Mouse (Mus musculus): ENCODE measurements at regions not wholly inside any gene's neighbourhood (a gene's known extent, or its start where the extent isn't known, plus 50 kb on each side); places are given as distances from the start of the nearest gene placed in this dataset.

DNA sequence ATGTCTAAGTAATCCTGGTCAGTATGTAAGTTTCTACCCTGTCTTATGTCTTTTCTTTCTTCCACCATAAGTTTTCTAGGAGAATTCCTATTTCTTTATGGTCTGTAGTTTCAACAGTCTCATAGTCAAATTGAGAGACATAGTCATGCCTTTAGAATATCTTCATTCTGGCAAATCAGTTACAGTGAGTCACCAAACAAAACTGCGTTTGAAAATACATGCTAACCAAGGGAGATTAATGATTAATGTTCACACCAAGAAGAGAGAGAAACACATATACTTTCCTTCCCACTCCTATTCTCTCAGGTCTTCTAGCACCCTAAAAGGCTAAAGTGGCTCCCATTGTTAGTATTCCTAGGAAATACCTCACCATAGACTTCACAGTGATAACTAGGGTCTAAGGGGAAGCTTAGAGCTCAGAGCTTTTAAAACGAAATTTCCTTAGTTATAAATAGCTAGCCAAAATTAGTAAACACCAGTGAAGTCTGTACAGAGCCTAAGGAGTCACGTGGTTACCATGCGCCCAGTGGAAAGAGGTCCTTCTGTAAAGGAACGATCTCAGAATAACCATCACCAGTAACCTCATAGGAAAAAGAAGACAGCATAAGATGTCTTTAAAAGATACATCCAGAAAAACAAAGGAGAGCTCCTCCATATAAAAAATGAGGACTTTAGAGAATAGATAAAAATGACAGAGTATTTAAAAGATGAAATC is 281.8 kb upstream of the Htr2a start:
- no peak for DNase-seq (ENCODE audit: low spot score in 2 of 2)

DNA sequence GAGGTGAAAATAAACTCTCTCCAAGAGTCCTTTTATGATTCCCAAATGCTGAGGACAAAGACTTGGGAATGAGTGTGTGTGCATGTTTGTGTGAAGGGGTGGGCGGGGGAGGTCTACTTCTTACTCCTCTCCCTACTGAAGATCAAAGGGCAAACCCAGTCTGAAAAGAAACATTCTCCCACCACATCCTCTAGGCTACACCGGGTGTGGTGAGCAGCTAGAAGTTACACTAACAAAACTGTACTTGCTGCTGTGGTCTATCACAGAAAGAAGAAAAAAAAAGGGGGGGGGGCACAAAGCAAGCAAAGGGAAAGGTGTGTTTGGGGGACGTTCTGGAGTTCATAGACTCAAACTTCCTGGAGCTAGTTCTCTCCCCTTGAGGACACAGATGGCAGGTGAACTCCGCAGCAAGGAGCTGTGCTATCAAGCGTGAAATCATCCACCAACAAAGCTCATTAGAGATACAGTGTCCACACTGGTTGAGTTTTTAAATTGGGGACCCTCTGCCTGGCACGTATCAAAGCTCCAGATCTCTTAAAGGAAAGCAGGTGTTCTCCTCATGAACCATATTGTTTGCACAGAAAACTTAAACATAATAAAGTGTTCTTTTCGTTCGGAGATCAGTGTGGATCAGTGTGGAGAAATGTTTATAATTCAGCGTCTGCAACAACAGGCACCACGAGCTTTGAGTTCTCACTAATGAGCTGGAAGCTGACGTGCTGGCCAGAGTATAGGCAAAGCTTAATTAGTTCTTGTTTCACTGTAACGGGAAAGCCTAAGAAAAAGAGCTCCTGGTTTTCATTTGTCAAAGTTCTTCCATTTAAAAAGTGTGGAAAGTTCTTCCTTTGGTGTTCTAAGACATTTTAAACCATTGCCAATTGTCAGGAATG is 280.7 kb upstream of the Htr2a start:
- DNase-seq (ENCODE audit: low spot score in 2 of 2) = no peak

GRCm38 (mm10) chr14:74384481-74384880 is 256.2 kb upstream of the Htr2a start:
- no peak for DNase-seq (ENCODE audit: low spot score in 2 of 2)

DNA sequence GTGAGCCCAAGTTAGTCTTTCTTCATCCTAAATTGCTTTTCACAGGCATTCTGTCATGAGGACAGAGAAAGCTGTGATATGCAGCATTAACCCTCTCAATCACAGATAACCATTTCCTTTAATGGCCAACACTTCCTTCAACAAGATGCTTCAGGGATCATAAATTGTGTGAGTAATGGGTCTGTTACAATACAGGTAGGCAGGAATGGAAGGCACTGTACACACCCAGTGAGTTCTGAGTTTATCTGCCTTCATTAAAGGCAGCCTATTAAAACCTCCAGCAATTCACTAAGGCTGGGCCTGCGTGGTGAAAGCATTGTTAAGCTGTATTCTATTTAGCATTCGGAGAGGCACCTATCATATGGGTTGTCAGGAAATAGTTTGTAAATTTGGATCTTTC is 248.2 kb upstream of the Htr2a start:
- DNase-seq (ENCODE audit: low spot score in 2 of 2) = no peak

GRCm38 (mm10) chr14:74397202-74397601 is 243.4 kb upstream of the Htr2a start:
- no peak for DNase-seq (ENCODE audit: low spot score in 2 of 2)

DNA sequence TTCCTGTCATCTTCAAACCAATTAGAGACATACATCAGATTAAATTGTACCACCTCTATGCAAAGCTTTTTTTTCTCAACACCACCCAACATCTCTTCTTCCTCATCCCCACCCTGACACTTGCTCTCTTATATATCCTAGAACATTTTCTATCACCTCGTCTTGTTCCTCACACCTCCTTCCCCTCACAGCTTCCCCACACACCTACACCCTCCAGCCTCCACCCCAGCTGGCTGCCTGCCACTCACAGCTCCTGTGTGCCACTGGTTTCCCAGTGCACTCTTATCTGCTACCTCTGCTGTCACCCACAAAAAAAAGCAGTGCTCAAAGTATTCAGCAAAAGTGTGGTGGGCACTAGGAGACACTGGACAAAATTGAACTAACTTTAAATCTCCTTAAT is 231.2 kb upstream of the Htr2a start:
- no peak for DNase-seq (ENCODE audit: low spot score in 2 of 2)

GRCm38 (mm10) chr14:74428226-74428625 is 212.4 kb upstream of the Htr2a start:
- no peak for DNase-seq (ENCODE audit: low spot score in 2 of 2)

DNA sequence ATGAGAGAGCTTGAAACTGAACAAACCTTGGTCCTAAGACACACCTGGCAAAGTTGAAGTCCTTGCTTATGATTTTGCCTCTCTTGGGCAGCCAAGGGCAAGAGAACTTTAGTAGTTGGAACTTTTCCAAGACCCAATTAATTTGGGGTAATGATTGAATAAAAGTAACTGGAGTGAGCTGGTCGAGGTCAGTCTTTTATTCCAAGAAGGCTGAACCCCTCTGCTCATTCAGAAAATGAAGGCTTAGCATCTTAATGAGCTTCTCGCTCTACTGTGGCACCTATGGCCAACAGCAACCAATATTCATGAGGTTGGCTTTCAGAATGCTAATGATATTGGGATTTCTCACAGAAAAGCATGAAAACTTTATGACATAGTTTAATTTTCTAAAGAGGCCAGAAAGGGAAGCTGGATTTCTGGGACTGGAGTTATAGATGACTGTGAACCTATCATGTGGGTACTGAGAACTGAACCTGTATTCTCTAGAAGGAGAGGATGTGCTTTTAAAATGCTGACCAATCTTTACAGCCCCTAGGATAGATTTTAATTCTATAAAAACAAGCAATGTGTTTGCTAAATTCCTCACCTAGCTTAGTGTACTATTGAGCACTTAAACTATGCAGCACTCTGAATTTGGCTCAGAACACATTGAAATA is 176.5 kb upstream of the Htr2a start:
- no peak for DNase-seq (ENCODE audit: low spot score in 2 of 2)

GRCm38 (mm10) chr14:74495504-74495903 is 145.1 kb upstream of the Htr2a start:
- DNase-seq (ENCODE audit: low spot score in 2 of 2) = no peak

- no peak for DNase-seq (ENCODE audit: low spot score in 2 of 2)
Observed at GRCm38 (mm10) chr14:74511521-74511920, 129.1 kb upstream of the Htr2a start.

- no peak for DNase-seq (ENCODE audit: low spot score in 2 of 2)
Observed at GRCm38 (mm10) chr14:74516451-74516850, 124.2 kb upstream of the Htr2a start.

DNA sequence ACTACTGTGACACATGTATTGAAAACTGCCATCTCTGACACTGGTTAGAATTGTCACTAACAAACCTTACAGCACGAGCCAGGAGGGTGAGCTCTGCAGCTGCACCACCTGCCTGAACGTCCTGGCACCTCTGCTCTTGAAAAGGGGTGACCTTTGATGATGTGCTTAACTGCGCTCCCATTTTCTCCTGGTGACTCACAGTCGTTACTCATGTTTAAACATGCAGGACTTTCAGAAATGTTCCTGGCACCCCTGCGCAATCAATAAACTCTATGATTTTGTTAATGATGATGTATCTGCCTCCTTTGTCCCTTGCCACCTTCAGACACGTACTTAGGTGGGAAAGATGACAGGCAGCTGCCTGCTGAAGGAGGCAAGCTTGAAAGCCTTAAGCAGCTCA is 121.1 kb upstream of the Htr2a start:
- no peak for DNase-seq (ENCODE audit: low spot score in 2 of 2)

GRCm38 (mm10) chr14:74521669-74522068 is 119.0 kb upstream of the Htr2a start:
- no peak for DNase-seq (ENCODE audit: low spot score in 2 of 2)

DNA sequence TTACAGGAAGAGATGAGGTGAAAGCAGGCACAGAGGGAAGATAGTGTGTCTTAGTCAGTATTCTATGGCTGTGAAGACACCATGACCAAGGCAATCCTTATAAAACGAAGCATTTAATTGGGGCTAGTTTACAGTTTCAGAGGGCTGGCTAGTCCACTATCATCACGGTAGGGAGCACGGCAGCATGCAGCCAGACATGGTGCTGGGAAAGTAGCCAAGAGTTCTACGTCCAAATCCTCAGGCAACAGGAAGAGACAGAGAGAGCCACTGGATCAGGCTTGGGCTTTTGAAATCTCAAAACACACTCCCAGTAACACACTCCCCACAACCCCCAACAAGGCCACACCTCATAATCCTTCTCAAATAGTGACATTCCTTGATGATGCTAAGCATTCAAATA is 113.4 kb upstream of the Htr2a start:
- no peak for DNase-seq (ENCODE audit: low spot score in 2 of 2)

GRCm38 (mm10) chr14:74529368-74529951 is 111.2 kb upstream of the Htr2a start:
- DNase-seq (ENCODE audit: low spot score in 2 of 2) = peak; percentile 49 to 55

DNA sequence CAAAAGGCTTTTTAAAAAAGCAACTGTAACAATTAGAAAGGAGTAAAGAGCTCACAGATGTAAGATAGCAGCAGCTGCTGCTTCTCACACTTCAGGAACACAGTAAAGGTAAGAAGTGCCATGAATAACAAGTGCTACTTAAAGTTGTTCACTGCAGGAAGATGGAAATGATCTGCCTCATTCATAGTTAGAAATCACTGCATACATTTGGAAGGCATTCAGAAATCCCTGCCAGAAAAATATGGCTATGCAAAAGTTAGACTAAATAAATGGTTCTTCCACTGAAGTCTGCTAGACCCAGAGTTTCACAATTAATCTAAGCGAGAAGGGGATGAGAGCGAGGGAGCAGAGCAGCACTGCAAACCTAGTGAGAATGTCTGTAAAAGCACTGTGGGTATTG is 102.5 kb upstream of the Htr2a start:
- DNase-seq (ENCODE audit: low spot score in 2 of 2) = no peak

GRCm38 (mm10) chr14:74544028-74544427 is 96.6 kb upstream of the Htr2a start:
- DNase-seq (ENCODE audit: low spot score in 2 of 2) = no peak

DNA sequence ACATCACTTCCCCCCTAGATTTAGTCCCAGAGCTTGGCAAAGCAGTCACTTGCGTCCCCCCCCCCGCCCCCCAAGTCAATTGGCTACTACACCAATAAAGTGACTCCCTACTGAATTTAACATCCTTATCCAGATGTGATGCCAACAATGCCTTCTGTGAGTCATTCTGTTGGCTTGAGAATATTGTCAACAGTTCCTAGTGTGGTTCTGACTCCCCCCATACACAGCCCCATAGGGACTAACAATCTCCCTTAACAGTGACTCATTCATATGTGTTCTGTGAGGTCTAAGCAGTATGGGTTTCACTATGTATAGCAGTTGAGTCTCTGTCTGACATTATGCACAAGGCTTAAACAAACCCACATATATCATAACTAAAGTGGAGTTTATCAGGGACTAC is 89.5 kb upstream of the Htr2a start:
- DNase-seq (ENCODE audit: low spot score in 2 of 2) = no peak

DNA sequence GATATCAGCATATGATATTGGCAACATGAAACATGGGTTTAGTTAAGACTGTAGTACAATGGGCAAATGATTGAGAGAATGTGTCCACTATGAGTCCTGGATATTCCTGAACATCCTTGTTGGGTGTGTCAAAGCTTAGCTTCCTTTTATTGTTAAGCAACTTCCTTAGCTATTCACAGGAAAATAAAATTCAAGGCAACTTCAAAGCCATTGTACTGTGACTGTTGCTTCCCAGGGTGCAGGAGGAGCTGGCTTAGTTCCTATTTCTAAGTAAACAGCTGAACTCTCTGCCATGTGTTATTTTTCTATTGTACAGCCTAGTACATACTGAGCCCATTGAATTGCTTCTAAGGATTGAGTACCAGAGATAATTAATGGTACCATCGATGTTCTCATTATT is 87.0 kb upstream of the Htr2a start:
- no peak for DNase-seq (ENCODE audit: low spot score in 2 of 2)

DNA sequence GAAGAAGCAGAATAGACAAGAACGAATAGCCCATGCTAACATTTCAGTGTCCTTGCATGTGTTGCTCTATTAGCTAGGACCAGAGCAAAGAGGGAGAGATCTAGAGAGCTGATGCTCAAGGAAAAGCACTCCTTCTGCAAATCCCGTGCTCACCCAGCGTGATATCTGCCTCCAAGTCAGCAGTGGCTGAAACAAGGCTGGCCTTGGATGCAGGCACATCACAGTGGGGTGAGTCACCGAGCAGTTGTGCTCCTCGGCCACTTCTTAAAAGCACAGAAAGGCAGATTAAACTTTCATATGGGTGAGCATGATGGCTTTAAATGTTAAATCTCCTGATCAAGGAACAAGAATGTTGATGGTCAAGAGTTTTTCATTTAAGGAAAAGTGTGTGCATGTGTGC is 82.3 kb upstream of the Htr2a start:
- DNase-seq (ENCODE audit: low spot score in 2 of 2) = no peak

Data from right cerebral cortex, postnatal 10 days (tissue).